Mouse (Mus musculus) cerebellum, adult 2 months (tissue): Measurements from ENCODE around the gene Kctd19.
A peak's percentile ranks its signal among the peaks of the same experiment; 100 is the strongest.

Experiments used
- CTCF ChIP-seq: fragments of 200-500 bp; IDR thresholded peaks from 2 replicates; pipeline ENCODE4 v1.5.1; 2011; ENCODE audit warnings: low read depth, mild to moderate bottlenecking, control low read depth, low read length, moderate library complexity, borderline replicate concordance; ENCODE audit not compliant: insufficient read depth
- POLR2A ChIP-seq: fragments of 200-500 bp; IDR thresholded peaks from 2 replicates; pipeline ENCODE4 v1.6.1; 2011; ENCODE audit warnings: low read length, control low read depth, borderline replicate concordance; ENCODE audit not compliant: insufficient read depth

- TF ChIP-seq CTCF: peak; percentile 62; the same call in 1 of the 2 replicates
- TF ChIP-seq POLR2A: no peak
These were observed 15.6 kb downstream of the Kctd19 start for GRCm38 (mm10) chr8:105397747-105398146.
